Mouse (Mus musculus): ENCODE results near the gene Bcan.

The Bcan gene

DNA sequence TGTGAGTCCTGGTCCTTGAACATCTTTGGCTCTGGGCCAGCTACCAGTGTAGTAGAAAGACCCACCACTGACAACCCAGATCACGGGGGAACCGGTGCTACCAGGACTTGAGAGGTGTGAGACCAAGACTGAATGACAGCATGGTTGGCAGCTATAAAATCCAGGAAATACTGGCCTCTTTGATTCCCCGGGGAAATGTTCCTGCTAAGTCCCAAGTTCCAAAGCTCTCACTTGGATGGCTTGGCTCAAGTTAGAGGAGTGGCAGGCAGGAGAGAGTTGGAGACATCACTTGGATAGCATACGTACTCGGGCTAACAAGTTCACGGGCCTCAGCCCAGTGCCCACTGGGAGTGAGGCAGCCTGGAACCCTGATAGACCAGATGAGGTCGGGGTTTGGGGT, 56.4 kb downstream of the Bcan start:
- no peak for DNase-seq

DNA sequence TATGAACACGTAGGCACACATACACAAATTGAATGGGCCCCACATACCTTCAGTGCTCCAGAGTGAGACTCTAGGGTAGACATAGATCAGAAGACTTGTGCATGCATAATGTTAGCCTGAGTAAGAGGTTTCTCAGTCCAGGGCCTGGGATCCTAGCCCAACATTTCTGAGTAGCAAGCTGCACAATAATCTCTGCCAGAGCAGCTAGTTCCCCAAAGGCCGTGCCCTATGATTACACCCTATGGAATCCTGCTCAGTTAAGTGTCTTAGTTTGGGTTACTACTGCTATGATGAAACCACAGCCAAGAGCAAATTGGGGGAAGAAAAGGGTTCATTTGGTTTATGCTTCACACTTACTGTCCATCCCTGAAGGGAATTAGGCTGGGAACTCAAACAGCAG, 57.6 kb downstream of the Bcan start:
- DNase-seq = no peak

GRCm38 (mm10) chr3:87940611-87941010, 59.4 kb downstream of the Bcan start:
- no peak for DNase-seq
